Mouse (Mus musculus): Measurements from ENCODE around the gene Rps2. TPM values are rescaled to one million over a fixed set of nuclear protein-coding genes. Genes with fewer than 3 reads are reported as not detected.

The Rps2 gene
- total RNA-seq, 2 experiments from 2014 or later = 315 to 1,601 TPM

DNA sequence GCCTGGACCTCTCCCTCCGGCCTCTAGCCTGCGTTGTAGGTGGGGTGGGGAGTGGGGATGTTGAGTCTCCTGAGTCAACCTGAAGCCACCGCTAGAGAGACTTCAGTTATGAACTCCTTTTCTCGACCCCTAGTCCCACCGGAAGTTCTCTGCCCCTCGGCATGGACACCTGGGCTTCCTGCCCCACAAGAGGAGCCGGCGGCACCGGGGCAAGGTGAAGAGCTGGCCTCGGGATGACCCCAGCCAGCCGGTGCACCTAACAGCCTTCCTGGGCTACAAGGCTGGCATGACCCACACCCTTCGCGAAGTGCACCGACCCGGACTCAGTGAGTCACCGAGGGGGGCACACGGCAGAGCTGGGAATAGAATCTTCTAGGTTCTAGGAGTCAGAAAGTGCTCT lies 10.3 kb downstream of the Rps2 start:
- no peak for ATAC-seq (replicated peaks; ENCODE audit: low FRiP score, poor library complexity, severe bottlenecking)

DNA sequence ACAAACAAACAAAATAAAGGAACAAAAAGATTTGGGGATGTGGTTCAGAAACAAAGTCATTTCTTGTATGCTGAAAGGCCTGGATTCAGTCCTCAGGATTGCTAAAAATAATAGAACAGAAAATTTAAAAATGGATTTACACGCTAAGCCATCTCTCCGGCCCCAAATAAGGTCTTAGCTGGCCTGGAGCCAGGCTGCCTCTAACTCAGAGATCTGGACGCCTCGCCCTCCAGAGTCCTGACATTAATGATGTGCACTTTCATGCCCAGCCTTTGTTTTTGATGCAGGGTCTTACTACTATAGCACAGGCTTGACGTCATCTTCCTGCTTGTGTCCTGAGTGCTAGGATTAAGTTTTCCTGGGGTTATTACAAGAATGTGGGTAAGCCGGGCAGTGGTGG lies 11.2 kb downstream of the Rps2 start:
- no peak for ATAC-seq (replicated peaks; ENCODE audit: low FRiP score, poor library complexity, severe bottlenecking)

DNA sequence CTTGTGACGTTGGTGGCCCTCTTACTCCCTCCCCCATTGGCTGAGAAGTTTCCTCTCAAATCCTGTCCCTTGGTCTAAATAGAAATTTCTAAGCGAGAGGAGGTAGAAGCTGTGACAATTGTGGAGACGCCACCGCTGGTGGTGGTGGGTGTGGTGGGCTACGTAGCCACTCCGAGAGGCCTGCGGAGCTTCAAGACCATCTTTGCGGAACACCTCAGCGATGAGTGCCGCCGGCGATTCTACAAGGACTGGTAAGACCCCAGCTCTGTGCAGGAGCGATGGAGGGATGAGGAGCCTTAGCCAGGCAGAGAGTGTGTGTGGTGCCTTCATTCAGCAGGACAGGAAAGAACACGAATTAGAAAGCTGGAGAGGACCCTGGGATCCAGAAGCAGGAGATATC lies 12.9 kb downstream of the Rps2 start:
- ATAC-seq (replicated peaks; ENCODE audit: low FRiP score, poor library complexity, severe bottlenecking) = no peak

DNA sequence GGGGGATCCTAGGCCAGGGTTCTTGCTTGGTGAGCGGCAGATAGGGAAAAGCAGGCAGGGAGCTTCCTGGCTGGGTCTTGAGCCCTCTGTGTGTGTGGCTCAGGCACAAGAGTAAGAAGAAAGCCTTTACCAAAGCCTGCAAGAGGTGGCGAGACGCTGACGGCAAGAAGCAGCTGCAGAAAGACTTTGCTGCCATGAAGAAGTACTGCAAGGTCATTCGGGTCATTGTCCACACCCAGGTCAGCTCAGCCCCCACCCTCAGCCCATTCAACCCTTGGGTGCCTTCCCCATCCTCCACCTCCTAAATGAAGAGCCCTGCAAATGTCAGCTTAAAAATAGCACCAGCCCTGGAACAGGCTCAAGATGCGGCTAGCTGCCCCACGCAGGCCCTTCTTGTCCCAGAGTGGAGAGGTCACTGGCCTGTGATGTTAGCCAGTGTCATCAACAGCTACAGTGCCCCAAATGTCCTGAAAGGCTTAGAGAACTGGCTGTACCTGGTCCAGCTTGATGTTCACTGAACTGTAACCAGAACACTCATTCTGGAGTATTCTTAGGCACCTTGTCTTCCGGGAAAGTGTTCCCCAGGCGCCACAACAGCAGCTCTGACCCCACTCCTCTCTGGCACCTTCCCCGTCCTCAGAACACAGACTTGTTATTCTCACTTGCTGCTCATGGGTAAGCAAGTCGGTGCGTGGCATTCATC lies 14.5 kb downstream of the Rps2 start:
- no peak for ATAC-seq (replicated peaks; ENCODE audit: low FRiP score, poor library complexity, severe bottlenecking)

DNA sequence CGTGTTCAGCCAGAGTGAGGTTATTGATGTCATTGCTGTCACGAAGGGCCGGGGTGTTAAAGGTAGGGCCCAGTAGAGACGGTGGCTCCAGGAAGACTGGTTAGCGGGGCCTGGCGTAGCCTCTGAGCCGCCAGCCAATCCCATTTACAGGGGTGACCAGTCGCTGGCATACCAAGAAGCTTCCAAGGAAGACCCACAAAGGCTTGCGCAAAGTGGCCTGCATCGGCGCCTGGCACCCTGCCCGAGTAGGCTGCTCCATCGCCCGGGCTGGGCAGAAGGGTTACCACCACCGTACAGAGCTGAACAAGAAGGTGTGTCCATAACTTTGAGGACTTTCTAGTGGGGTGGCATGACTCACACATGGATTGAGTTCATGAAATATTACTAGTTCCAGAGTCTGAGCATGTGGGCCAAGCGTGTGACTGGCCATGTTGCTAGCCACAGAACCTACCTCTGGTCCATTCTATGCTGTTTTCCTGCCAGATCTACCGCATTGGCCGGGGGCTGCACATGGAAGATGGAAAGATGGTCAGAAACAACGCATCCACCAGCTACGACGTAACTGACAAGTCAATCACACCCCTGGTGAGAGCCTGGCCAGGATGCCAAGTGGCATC lies 15.6 kb downstream of the Rps2 start:
- no peak for ATAC-seq (replicated peaks; ENCODE audit: low FRiP score, poor library complexity, severe bottlenecking)

DNA sequence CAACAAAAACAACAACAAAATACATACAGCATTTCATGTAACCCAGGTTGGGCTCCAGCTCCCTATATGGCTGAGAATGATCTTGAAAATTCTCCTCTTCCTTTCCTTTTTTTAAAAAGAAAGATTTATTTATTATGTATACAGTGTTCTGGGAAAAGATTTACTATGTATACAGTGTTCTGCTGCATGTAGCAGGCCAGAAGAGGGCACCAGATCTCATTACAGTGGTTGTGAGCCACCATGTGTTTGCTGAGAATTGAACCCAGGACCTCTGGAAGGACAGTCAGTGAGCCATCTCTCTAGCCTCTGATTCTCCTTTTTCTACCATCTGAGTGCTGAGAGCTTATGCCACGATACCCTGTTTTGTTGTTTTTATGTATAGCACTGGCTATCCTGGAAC lies 16.6 kb downstream of the Rps2 start:
- no peak for ATAC-seq (replicated peaks; ENCODE audit: low FRiP score, poor library complexity, severe bottlenecking)

DNA sequence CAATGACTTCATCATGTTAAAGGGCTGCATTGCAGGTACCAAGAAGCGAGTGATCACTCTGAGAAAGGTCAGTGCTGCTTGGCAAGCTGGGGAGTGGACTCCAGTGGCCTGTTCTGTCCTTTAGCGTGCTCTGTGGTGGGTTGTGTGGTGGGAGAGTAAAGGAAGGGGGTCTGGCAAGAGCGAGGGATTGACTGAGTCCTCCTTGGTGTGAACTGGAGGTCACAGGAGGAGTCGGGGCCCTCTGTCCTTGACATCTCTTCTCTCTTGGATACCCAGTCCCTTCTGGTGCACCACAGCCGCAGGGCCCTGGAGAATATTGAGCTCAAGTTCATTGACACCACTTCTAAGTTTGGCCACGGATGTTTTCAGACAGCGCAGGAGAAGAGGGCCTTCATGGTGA lies 17.5 kb downstream of the Rps2 start:
- no peak for ATAC-seq (replicated peaks; ENCODE audit: low FRiP score, poor library complexity, severe bottlenecking)

DNA sequence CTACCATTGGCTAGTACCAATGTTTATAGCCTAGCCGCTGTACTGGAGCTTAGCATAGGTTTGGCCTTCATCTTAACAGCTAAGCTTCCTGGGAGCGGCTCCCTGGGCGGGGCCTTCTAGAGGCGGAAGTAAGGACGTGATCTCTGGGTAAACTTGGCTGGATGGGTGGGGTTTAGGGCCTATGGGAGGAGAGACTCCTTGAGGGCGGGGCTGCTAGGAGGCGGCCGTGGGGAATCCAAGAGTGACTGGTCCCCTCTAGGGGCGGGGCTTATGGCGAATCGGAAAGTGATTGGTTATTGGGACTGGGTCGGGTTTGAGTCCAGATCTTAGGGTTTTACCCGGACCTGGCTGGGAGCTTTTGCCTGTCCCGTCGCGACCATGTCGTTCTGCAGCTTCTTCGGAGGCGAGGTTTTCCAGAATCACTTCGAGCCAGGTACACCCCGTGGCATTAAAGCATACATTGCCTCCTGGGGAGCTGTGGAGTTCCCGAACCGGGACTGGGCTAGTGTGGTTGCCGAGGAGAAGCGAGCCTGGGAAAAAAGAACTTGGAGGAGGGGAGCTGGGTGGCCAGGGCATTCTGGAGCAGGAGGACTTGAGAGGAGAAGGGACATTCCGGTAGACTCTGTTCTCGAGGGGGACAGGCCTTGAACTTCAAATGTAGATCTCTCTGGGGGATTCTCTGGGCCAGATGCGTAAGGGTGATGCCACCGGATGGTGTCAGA lies 18.6 kb downstream of the Rps2 start, which contains the start of gene Msrb1:
TSS of gene Msrb1 (plus strand) at position 313 of the 722 bp plus-strand sequence.
- ATAC-seq (replicated peaks; ENCODE audit: low FRiP score, poor library complexity, severe bottlenecking) = peak; percentile 96

DNA sequence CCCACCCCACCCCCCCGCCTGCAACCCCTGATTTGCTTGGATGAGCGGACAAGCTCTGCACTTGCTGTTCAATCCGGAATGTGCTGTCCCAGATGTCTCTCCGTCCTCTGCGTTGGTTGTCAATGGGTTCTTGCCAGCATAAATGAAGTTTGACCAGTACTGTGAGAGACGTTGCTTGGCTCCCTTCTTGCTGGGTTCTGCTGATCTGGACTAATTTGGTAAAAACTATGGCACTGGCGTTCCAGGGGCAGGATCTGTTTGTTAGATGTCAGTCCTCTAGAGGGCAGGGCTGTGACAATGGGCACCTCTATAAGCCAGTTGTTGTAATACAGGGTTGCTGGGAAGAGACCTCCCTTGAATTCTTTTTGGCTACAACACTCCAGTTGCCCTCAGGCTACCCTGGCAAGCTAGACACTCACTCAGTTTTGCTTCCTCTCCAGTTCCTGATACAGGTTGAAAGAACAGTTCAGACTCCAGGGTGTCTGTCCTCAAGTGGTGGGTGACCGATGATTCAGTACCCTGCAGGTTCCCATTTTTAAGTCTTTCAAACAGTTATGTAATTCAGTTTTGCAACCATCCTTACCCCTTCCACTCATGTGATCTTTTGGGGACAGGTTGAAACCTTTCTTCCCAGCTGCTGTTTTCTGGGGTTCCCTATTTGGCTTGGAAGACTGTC lies 19.4 kb downstream of the Rps2 start:
- ATAC-seq (replicated peaks; ENCODE audit: low FRiP score, poor library complexity, severe bottlenecking) = no peak

DNA sequence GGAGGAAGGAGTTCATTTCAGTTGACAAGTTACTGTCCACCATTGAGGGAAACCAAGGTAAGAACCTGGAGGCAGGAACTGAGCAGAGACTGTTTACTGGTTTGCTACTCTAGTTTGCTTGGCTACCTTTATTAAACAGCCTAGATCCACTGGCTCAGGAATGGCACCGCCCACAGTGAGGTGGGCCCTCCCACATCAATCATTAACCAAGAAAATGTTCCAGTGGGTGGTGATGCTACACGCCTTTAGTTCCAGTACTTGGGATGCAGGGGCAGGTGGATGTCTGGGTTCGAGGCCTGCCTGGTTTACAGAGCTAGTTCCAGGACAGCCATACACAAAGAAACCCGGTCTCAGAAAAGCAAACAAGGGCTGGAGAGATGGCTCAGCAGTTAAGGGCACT lies 20.3 kb downstream of the Rps2 start:
- ATAC-seq (replicated peaks; ENCODE audit: low FRiP score, poor library complexity, severe bottlenecking) = no peak

DNA sequence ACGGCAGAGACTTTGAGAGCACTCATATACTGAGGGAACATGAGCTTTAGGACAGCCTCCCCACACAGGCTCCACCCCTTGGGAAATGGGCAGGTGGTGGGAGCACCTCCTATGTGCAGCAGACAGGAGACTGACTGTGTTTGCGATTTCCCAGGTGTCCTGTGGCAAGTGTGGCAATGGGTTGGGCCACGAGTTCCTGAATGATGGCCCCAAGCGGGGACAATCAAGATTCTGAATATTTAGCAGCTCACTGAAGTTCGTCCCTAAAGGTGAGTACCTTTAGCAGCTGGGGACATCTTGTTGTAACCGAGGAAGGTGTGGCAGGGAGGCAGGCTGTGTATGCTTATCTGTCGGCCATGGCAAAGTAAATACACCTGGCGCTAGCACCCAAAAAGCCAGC lies 22.0 kb downstream of the Rps2 start:
- no peak for ATAC-seq (replicated peaks; ENCODE audit: low FRiP score, poor library complexity, severe bottlenecking)

DNA sequence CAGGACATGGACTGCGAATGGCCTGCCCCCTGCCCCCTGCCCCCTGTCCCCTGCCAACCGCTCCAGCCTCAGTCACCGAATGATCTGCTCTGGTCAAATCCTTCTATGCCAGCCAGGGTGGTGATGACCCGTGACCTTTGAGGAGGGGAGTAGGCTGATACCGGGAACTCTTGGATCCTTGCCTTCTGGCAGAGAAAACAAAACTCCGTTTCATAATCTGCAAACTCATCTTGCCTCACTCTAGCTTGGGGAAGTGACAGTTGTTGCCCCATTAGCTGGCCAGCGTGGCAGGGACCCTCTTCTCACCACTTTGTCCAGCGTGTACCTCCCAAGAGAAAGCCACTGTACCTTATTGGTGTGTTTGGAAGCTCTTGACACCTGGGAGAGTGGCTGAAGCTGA lies 24.4 kb downstream of the Rps2 start:
- ATAC-seq (replicated peaks; ENCODE audit: low FRiP score, poor library complexity, severe bottlenecking) = no peak

DNA sequence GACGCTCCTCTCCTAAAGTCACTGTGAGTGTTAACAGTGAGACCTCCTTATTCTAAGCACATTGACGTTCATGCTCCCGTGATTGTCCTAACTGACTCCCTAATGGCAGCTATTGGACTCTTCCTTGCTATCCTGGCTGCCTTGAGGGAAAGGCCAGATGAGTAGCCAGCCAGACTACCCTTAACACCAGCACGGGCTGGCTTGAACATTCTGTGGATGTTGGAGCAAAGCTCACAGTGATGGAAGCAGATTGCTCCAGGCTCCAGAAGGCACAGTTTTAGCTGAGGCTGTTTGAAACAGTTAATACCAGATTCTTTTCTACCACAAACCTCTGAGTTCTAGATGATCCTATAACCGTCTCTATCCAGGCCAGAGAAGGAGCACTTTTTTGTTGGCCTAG lies 26.0 kb downstream of the Rps2 start:
- no peak for ATAC-seq (replicated peaks; ENCODE audit: low FRiP score, poor library complexity, severe bottlenecking)

DNA sequence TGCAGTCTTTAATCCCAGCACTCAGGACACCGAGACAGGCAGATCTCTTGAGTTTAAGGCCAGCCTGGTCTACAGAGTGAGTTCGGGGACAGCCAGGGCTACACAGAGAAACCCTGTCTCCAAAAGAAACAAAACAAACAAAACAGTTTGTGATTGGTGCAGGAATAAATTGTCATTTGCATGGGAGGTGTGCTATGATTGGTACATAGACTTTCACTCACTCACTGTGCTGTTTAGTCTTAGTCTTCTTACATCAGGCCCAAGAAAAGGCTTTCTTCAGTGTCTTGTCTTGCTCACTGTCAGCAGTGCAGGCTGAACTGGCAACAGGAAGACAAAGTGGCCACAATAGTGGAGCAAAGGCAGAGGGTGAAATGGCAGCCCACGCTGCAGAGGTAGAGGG lies 26.5 kb downstream of the Rps2 start:
- ATAC-seq (replicated peaks; ENCODE audit: low FRiP score, poor library complexity, severe bottlenecking) = no peak

DNA sequence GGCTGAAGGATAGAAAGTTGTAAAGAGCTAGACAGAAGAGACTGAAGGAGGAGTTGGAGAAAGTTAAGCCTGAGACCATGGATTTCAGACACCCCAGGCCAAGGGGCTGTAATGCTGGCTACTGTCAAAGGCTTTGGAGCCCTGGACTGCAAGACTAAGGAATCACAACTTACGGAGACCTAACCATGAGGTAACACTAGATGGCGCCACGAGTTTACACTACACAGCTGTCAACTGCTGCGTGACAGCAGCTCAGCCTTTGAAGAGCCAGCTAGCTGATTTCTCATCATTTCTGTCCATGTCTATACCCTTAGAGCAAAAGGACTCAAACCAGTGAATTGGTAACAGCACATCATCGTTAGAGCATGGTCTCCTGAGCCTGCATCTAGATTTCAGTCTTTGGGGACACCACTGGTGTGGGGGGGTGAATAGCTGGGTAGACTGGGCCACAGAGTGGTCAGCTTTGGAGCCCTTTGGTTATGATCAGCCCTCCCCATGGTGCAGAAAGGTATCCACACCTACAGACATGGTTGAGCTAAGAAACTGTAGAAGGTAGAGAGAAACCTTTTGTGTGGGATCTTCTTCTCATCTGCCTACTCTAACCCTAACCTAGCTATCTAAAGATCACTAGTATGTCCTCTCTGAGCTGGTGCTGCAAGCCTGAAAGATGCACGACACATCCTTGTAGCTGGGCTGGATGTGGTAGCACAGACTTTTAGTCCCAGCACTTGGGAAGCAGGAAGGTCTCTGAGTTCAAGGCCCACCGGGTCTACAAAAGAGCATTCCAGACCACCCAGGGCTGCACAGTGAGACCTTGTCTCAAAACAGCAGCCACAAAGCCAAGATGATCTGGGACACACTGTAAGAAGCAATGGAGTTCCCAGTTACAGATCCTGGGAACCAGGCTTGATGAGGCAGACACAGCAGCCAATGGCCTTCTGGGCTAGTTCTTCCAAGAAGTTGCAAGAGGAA lies 27.9 kb downstream of the Rps2 start:
- ATAC-seq (replicated peaks; ENCODE audit: low FRiP score, poor library complexity, severe bottlenecking) = peak; percentile 84

DNA sequence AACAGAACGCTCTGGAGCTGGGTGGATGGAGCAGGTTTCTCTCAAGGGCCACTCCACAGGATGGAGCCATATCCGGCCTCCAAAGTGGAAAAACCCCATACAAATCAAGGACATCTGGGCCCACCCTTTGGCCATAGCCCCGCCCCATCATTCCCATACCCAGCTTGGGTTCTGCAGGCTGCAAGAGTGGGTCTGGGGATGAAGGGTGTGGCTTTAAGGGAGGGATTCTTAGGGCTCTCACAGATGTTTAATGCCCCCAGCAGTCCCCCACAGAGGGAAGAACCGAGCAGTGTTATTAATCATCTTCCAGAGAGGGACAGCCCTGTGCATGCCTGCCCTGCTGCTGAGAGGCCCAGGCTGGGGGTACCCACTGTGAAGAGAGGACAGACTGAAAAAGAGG lies 29.1 kb downstream of the Rps2 start:
- no peak for ATAC-seq (replicated peaks; ENCODE audit: low FRiP score, poor library complexity, severe bottlenecking)

DNA sequence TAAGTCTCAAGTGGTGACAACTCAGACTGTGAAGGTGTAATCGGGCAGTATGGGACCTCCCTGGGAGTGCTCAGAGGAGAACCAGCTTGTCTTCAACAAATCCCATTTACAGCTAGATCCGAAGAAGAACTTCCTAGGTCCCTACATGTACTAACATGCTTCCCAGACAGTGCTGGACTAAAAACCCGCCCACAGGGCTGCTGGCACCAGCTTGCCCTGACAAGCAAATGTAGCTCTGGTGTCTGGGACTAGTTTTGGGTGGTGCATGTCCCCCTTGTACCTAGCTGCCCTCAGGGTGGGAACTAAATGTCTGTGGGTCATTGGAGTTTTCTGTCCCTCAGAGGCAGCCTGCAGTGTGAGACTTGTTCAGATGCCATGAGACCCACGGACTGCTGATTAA lies 33.6 kb downstream of the Rps2 start:
- no peak for ATAC-seq (replicated peaks; ENCODE audit: low FRiP score, poor library complexity, severe bottlenecking)

DNA sequence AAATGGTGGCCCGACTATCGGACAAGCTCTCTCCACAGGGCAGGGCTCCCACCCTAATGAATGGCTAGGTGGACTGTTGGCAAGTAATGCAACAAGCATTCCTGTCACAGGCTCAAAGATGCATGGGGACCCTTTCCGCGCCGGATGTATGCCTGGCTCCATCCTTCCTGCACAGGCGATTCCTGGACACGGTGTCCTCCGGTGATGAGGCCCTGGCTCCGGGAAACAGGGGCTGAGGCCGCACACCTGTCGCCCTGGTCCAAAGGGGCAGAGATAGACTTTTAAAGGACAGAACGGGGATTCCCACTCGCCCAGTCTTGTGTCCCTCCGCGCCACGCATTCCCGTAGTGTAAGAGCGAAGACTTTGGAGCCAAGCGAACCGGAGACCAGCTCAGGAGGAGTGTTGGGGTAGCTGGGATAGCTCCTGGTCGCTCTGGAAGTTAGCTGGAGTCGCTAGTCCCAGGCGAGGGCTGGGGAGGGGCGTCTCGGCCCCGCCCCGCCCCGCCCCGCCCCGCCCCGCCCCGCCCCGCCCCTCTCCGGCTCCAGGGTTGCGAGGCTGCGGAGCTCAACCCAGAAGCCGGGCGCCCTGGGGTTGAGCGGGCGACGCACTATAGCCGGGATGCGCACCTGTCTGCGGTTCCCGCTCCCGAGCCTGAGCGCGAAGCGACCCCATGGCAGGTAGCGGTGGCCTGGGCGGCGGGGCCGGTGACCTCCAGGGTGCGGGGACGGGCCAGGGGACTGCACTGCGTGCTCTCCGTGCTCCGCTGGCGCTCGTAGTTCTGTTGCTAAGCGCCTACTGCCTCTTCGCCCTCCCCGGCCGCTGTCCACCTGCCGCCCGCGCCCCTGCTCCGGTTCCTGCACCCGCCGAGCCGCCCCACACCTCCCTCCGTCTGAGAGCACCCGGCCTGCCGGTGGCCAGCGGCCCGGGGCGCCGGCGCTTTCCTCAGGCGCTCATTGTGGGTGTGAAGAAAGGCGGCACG lies 34.8 kb downstream of the Rps2 start, which contains the start of gene Hs3st6:
TSS of gene Hs3st6 (plus strand) at position 574 of the 980 bp plus-strand sequence.
- ATAC-seq (replicated peaks; ENCODE audit: low FRiP score, poor library complexity, severe bottlenecking) = no peak

Measured in erythroid progenitor cell, adult 5-6 weeks (primary cell).